Mouse (Mus musculus): ENCODE measurements around the gene Mgrn1.

Gene Mgrn1

DNA sequence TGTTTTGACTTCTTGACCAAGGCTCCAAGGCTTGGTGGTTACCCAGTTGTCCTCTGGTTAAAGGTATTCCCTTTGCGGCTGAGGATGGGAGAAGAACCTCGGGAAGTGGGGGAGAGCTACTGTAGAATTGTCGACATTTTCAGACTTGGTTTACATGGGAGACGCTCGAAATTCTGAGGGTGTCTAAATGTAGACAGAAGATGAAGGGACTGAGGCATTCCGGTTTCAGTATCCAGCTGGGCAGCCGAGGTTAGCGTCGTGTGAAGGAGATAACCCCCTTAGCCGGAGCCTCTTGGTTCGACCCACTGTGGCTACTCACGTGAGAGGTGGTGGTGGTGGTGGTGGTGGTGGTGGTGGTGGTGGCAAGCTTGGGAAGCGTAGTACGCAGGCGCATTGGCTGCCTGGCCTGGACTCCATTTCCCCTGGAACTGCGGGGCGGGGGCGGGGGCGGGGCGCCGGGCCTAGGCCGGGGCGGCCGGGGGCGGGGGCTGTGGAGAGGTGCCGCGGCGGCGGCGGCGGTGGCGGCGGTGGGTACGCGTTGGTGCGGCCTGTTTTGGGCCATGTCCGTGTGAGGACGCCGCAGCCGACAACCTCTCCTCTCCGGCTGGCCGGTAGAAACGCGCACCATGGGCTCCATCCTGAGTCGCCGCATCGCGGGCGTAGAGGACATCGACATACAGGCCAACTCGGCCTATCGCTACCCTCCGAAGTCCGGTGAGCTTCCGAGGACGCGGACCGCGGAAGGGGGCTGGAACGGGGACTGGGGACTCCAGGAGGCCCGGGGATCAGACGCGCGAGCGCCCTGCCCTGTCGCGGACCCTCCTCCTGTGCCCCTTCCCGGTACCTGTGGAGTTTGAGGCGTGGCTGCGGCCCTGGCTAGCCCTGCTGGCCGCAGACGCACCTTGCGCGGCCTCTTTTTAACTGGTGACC lies at the start of gene Mgrn1:
TSS of gene Mgrn1 (plus strand) at position 490 of the 930 bp plus-strand sequence.
- DNase-seq (ENCODE audit: low spot score): peak; percentile 91

DNA sequence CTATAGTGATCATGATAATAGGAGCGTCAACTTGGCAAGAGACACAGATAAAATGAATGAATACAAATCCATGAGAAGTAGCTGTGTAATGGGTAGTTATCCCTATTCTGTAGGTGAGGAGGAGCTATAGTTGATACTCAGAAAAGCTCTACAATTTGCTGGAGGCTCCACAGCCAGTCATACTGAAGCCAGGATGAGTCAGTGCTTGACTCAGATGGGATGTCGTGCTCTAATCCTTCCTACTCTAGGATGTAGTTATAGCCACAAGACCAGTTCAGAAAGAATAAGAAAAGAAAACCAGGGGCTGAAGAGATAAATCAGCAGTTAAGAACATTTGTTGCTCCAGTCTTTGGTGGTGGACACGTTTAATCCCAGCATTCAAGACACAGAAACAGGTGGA lies 48.4 kb upstream of the Mgrn1 start:
- no peak for DNase-seq (ENCODE audit: low spot score)

DNA sequence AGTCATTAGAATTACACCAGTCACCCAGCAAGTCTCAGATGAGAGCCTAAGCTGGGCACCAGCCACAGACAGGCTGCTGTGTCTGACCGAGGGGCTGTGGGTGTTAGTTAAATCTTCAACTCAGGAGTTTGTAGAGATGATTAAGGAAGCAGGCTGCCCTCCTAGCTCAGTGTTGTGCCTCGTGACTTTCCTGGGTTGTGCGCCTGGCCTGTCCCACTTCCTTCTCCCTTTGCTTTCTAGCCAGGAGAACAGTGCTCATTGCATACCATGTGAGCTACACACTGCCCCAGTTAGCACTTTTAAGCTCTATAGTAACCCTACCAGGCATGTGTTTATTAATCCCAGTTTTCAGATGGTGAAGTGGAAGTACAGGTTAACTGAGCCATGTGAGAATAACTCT lies 46.5 kb upstream of the Mgrn1 start:
- no peak for DNase-seq (ENCODE audit: low spot score)

DNA sequence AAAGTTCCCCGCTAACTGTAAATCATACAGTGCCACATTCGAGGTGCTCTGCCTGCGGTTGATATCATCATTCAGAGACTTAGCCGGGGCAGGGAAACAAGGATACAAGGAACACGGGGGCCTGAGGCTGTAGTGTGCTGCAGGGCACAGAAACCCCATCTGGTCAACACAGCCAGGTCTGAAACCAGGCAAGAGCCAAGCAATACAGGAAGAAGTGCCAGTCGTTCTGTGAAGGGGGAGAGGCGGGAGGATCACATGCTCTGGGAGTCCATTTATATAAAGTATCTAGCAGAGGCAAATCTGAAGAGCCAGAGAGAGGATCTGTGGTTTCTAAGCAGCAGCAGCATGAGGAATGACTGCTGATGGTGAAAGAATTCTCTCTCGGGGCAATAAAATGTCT lies 45.8 kb upstream of the Mgrn1 start:
- no peak for DNase-seq (ENCODE audit: low spot score)

DNA sequence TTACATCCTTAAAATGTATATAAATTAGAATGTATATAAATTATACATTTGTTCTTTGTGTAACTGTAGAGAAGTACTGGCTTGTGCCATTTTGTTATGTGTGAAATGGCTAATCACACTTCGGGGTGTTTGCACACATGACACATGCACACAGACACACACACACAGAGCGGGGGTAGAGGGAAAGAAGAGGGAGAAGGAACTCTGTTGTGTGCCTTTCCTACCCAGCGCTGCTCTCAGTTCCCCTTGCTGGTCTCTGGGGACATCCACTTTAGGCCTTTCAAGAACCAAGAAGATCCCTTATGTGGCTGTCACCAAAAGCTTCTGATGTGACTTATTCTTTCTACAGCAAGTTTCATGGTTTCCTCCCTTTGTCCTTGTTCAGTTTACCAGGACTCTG lies 39.0 kb upstream of the Mgrn1 start:
- DNase-seq (ENCODE audit: low spot score): no peak

DNA sequence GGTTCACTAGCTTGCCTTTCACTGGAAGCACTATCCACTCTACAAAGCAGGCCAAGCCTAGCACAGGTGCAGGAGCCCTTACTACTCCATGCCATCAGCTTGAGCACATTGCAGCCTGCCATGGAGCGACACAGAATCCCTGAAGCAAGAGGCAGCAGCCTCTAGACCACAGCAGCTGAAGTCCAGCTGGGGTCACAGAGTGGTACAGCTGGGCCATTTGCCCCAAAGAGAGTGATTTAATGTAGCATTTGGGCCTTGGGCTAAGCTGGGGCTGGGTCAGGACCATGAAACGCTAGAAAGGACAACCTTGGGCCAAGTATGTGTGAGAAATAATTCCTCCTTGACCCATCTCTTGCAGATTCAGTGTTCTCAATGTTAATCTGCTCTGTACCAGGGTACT lies 38.0 kb upstream of the Mgrn1 start:
- no peak for DNase-seq (ENCODE audit: low spot score)

DNA sequence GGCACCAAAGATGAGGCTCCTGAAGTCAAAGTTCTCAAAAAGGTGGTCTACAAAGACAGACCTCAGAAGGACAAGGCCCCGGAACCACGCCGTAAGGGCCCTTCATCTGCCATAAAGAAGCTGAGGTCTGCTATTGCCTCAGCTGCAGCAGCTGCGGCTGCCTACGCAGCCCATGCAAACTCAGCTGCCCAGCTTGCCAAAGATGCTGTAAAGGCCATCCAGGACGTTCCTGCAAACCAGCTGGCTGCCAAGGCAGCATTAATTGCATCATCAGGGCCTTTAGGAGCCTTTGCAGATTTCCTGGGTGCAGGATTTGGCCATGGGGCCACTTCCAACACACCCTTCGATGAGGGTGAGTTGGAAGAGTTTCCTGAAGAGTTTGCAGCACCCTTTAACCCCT lies 35.7 kb upstream of the Mgrn1 start:
- peak; percentile 50 for DNase-seq (ENCODE audit: low spot score)

DNA sequence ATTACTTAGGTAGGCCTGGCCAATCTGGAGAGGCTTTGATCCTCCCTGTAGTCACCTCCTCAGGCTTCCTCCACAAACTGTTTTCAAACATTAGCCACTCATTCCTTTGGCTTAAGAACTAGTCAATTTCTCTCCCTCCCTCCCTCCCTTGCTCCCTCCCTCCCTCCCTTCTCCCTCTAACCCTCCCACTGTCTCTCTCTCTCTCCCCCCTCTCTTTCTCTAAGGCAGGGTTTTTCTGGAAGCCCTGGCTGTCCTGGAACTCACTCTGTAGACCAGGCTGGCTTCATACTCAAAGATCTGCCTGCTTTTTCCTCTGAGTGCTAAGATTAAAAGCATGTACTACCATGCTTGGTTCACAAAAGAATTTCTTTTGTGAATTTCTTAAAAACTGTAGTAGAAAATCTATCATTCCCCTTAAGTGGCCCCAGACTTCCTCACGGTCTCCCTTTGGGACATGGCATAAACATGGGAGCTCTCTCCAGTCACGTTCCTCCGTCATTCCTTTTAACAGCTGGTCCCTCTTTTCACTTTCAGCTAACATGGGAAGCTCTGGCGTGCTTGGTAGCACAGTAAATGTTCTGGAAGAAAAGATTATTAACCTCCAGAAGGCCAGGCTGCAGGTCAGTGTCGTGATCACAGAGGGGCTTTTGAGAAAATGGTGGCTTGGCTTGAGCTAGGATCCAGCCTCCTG lies 35.0 kb upstream of the Mgrn1 start:
- no peak for DNase-seq (ENCODE audit: low spot score)

DNA sequence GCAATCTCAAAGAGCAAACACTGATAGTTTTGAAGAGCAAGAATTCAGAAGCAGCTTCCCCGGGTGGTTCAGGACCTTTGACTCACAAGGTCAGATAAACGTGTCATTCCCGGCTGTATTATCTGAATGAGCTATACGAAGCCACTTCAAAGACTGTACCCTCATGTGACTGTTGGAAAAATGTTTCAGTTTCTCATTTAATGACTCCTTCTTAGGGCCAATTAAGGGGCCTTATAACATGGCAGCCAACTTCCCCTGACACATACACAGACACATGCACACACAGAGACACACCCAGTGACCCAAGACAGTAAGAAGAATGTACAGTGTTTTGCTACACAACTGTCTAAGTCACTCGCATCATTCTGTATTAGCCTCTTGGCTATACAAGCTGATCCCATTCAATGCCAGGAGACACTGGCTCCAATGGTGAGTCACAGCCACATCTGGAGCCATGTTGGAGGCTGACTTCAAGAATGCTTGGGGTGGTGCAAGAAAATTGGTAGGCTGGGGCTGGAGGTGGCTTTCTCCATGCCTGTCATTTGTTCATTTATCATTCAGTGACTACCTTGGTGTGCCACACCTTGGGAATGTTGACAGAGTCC lies 30.9 kb upstream of the Mgrn1 start:
- no peak for DNase-seq (ENCODE audit: low spot score)

DNA sequence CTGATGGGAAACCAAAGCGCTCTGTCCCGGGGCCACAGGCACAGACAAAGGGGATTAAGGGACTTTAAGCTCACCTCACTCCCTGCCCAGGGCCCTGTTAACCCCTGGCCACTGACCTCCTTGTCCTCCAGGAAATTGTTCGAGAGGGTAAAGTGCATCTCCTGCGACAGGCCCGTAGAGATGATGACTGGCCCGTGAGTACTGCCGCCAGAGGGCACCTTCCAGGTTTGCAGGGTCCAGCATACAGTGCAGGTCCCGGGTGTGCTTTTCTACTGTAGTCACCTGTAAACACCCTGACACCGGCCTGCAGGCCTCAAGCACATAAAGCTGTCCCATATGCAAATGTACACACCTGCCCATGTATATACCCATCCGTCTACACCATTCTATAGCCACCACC lies 24.7 kb upstream of the Mgrn1 start:
- DNase-seq (ENCODE audit: low spot score): no peak

DNA sequence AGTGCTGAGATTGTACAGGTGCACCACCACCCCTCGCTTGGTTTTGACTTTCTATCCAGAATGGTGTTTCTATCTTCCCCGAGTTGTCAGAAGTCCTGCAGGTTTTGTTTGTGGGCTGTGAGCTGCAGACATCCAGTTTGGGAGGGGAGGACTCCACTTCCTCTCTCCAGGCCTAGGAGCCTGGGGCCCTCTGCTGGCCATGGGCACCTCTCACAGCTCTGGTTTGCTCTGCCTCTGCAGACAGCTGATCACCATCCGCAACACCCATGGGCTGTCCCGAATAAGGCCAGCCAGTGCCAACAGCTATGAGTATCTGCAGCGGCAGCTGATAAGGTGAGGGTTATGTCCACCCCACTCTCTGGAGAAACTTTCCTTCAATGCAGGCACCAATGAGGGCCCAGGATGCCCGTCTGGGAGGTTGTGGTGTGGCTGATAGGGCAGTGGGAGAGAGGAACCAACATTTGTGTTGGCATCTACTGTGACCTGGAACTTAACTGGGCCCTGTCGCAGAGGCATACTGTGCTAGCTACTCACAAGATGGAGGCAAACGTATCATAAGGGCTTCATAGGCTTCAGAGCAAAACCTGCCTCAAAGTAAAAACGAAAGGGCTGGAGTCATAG lies 23.1 kb upstream of the Mgrn1 start:
- peak; percentile 85 for DNase-seq (ENCODE audit: low spot score)

DNA sequence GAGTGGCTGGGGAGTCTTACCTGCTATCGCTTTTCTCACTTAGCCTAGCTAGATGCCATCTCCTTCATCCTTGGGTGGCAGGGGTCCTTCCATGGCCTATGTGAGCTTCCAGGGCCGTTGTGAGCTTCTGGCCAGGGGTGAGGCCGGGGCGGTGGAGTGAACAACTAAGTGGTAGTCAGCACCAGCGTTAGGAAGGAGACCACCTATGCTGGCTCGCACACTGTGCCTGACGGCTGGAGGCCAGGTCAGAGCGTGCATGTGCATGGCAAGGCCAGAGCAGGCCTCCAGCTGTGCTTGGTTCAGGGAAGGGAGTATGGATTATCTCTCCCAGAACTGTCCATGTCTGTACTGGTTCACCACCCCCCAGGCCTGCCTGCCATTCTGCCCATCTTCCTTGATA lies 22.3 kb upstream of the Mgrn1 start:
- no peak for DNase-seq (ENCODE audit: low spot score)

DNA sequence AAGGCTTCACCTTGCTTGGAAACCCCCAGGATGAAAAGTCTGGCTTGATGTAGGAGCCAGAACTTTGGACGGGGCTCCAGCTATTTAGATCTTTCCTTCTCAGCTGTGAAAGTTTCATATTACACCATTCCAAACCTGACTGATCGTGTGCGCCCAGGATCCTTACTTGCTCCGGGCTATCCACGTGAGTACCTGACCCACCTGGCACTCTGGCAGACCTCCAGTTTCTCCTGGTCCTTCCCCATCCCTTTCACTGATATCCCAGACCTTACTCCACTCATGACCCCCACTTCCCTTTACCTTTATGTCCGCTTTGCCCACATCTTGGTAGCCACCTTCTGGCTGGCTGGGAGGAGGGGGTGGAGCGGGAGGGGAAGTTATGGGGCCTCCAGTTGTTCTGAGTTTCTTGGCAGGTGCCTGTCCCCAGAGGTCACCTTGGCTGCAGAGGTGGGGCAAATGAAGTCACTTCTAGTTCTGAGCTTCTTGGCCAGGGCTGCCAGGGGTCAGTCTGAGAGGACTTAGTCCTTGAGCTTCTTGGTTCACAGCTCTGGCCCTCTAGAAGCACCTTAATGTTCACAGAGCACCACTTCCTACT lies 19.9 kb upstream of the Mgrn1 start:
- no peak for DNase-seq (ENCODE audit: low spot score)

DNA sequence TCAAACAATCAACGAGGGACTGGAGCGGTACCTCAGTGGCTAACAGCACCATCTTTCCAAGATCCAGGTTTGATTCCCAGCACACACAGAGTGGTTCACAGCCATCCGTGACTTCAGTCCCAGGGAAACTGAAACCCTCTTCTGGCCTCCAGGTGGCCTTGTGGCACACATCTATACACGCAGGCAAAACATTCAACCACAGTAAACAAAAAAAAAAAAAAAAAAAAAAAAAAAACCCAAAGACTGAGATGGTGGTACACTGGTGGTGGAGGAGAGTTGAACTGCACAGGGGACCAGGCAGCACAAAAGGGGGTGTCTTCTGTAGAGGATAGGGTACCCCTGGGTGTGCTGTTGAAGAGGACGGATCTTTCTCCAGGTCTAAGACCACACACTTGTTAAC lies 15.6 kb upstream of the Mgrn1 start:
- DNase-seq (ENCODE audit: low spot score): no peak

DNA sequence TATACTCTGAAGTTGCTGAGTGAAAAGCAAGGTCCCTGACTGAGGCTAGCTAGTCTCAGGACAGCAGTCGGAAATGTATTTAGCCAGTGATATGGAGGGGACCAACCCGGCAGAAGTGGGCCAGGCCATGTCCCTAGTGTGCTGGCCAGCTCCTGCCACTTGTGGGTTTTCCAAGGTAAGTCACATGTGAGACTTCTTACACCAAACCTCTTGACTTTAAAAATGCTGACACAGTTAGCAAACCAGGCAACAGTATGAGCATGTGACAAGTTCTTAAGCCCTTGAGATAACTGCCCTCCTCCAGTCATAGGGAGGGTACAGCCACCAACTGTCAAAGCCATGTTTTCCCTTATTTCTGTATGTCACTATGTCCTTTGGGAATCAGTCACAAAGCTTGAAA lies 14.1 kb upstream of the Mgrn1 start:
- no peak for DNase-seq (ENCODE audit: low spot score)

DNA sequence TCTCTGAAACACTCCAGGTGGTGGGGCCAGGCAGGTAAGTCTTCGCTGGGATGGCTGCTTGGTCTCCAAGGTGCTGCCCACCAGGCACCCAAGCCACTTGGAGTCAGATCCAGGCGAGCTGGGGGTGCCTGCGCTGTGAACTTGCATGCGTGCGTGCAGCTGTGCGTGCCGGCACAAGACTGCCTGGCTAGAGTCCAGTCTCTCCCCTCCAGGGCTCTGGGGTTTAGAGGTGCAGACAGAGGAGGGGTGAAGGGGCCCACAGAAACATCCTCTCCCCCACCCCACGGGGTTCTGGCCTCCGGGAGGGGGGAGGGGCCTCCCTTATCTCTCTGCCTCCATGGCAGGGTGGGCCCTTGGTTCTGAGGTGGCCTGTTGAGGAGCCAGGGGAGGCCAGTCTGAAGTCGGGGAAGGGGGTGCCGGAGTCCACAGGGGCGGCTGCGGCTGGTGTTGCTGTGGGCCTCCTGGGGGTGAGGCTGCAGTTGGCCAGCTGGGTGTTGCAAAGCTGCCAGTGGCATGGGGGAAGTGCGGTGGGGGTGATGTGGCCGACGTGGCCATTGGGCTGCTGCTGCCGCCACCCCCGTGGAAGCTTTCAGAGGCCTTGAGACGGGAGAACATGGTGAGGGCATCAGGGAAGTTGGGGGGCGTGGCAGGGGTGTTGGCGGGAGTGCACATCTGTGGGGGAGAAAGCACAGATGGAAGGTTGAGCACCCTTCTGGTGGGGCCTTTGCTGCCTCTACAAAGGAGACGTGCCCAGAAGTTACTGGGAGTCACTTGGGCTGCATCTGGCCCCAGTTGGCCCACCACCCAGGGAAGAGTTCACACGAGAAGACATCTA lies 10.6 kb upstream of the Mgrn1 start:
- no peak for DNase-seq (ENCODE audit: low spot score)

DNA sequence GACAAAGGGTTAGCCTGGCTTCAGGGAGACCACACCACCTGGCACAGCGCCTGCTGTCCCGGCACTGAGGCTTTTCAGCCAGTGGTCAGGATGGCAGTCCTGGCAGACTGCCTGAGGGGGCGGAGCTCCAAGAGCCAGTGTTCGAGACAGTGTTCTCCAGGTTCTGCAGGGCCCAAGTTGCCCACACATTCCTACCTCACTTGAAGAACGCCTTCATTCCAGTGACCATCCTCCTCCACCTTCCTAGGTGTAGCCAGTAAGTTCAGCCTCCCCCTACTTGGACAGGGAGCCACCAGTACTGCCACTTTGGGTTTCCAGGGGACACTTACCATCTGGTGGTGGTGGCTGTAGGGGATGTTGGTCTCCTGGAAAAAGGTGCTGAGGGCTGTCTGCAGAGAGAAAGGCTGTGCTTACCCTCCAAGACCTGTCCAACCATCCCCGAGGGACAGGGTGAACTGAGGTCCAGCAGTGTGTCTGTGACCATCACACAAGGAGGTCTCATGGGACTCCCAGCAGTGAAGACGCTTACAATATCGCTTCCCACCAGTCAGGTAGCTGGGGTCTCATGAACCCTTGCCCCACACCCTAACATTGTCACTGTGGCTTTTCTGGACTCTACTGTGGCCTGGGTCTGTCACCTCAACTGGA lies 9.9 kb upstream of the Mgrn1 start:
- peak; percentile 89 for DNase-seq (ENCODE audit: low spot score)

DNA sequence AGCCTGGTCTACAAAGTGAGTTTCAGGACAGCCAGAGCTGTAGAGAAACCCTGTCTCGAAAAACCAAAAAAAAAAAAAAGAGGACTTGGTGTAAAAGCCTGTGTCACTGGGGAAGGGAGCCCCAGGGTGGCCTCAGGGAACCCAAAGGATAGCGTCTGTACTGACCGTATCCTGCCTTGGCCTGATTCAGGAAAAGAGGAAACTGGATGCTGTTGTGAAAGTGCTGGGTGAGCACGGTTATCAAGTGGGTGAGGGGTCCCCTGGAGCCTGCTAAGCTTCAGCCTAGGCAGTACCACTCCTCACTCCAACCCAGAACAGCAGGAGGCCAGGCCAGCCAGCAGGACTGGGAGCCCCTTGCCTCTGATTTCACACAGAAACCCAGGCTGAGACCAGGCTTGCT lies 8.9 kb upstream of the Mgrn1 start:
- DNase-seq (ENCODE audit: low spot score): peak; percentile 55

DNA sequence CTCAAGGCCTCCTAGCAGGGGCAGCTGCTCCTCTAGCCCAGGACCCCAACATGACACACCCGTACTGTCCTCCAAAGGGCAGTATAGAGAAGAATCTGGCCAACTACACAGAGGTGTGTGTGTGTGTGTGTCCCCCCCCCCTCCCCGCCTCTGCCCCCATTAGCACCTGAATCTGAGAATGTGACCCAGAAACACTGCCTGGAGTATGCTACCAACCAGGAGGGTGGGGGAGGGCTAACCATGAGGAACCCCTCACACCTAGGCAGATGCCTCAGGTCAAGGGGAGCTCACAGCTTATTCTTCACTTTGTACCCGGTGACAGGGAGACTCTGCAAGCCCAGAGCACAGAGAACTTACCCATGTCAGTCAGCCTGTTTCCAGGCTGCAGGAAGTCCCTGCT lies 8.3 kb upstream of the Mgrn1 start:
- no peak for DNase-seq (ENCODE audit: low spot score)

DNA sequence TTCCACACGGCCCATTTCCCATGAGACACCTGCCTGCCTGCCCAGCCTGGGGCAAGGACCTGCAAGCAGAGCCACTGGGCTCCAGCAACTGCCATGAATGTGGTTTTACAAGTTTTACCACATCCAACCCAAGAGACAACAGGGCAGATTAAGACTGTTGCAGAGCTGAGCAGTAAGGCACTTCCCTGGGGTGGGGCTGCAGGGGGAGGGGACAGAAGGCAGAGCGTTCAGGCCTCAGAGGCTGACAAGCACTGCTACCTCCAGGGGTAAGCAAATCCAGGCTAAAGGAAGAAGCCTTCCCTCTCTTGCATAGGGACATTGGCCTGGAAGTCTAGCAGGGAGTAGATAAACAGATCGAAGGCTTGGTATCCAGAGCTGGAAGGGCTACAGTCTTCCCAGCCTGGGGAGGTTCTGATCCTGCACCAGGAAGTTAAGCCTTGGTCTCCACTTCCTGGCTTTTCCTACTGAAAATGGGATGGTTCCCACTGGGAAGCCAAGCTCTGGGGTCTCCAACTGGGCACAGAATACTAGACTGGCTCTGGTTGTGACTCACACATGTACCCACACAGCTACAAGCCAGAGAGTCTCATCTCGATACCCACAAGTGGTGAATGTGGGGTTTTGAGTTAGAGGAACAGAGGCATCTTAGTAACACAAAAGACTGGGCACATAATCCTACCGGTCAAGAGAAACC lies 7.7 kb upstream of the Mgrn1 start:
- peak; percentile 71 for DNase-seq (ENCODE audit: low spot score)
